Mouse (Mus musculus) limb, embryonic 13.5 days (tissue): ENCODE results near the gene 1700029P11Rik. TPM values are rescaled to one million over a fixed set of nuclear protein-coding genes. Genes with fewer than 3 reads are reported as not detected.

Experiments
- ATAC-seq: fragments of 200-750 bp; cut with Nextera tagmentation; 2 replicates; pipeline ENCODE4 v1.8.0; 2017; ENCODE audit warnings: low read depth, moderate number of reproducible peaks, moderate TSS enrichment; ENCODE audit not compliant: low FRiP score
- H3K27ac ChIP-seq: fragments of 300-500 bp; sonication (generic); 2 replicates; pipeline ENCODE4 v1.5.1; 2015; ENCODE audit warnings: inconsistent platforms, mild to moderate bottlenecking, moderate library complexity
- H3K27me3 ChIP-seq: fragments of 300-500 bp; sonication (generic); 2 replicates; pipeline ENCODE4 v1.6.1; 2015; ENCODE audit warnings: mild to moderate bottlenecking, inconsistent platforms
- H3K36me3 ChIP-seq: fragments of 300-500 bp; sonication (generic); 2 replicates; pipeline ENCODE4 v1.6.1; 2015; ENCODE audit warnings: inconsistent platforms, mild to moderate bottlenecking, moderate library complexity
- H3K4me1 ChIP-seq: fragments of 300-500 bp; sonication (generic); 2 replicates; pipeline ENCODE4 v1.6.1; 2015; ENCODE audit warnings: inconsistent platforms
- H3K4me2 ChIP-seq: fragments of 300-500 bp; sonication (generic); replicated peaks from 2 replicates; pipeline ENCODE4 v1.6.1; 2015; ENCODE audit warnings: inconsistent platforms, mild to moderate bottlenecking, moderate library complexity
- H3K4me3 ChIP-seq: fragments of 300-500 bp; sonication (generic); 2 replicates; pipeline ENCODE4 v1.5.1; 2015; ENCODE audit warnings: moderate library complexity, mild to moderate bottlenecking, inconsistent platforms
- H3K9ac ChIP-seq: fragments of 300-500 bp; sonication (generic); 2 replicates; pipeline ENCODE4 v1.6.1; 2015; ENCODE audit warnings: mild to moderate bottlenecking, inconsistent platforms
- H3K9me3 ChIP-seq: fragments of 300-500 bp; sonication (generic); 2 replicates; pipeline ENCODE4 v1.6.1; 2016; ENCODE audit warnings: inconsistent platforms
- WGBS: fragments of 180-500 bp; shearing (Covaris S2); methylation state at CpG from one replicate; pipeline ENCODE4 v1.1.7; 2015; 5-methylcytosine and 5-hydroxymethylcytosine counted together
- polyA plus RNA-seq: library from polyadenylated mRNA; unstranded; fragments of >200 nt; fragmentation: Nextera tagmentation; extraction: Ambion mirVana; gene quantifications from 2 replicates; pipeline ENCODE4 v1.2.1, GENCODE M21; 2015

1700029P11Rik gene
- polyA plus RNA-seq, 1 experiment from 2014 or later: not detected

GRCm38 (mm10) chr15:81943176-81943749 lies 37.1 kb upstream of the 1700029P11Rik start:
- WGBS: 13% methylated on average over 9 of the region's 9 CpGs
- no peak overlapping the region for H3K4me2 ChIP-seq
- H3K4me1 ChIP-seq: peaks cover 10% of the 10 kb centered on the region
- no peak overlapping the region for H3K4me3 ChIP-seq
- no peak overlapping the region for H3K27ac ChIP-seq
- H3K36me3 ChIP-seq: no peaks in the 10 kb centered on the region; the same call in 1 of the 2 replicates
- no peaks in the 10 kb centered on the region for H3K9me3 ChIP-seq
- 0 out of 2 replicates have a peak, but pooled peaks have one; percentile 29 for ATAC-seq
- no peak overlapping the region for H3K9ac ChIP-seq
- H3K27me3 ChIP-seq: no peaks in the 10 kb centered on the region

GRCm38 (mm10) chr15:81949076-81949475 lies 31.3 kb upstream of the 1700029P11Rik start:
- H3K27me3 ChIP-seq: no peaks in the 10 kb centered on the region
- H3K4me1 ChIP-seq: no peaks in the 10 kb centered on the region
- 86% methylated on average over 10 of the region's 10 CpGs for WGBS
- H3K9ac ChIP-seq: no peak overlapping the region
- H3K4me3 ChIP-seq: no peak overlapping the region
- H3K36me3 ChIP-seq: peaks cover 24% of the 10 kb centered on the region
- H3K27ac ChIP-seq: no peak overlapping the region
- no peak for ATAC-seq
- no peak overlapping the region for H3K4me2 ChIP-seq
- H3K9me3 ChIP-seq: no peaks in the 10 kb centered on the region

- no peak overlapping the region for H3K27ac ChIP-seq
- H3K4me3 ChIP-seq: no peak overlapping the region
- H3K4me2 ChIP-seq: no peak overlapping the region
- H3K36me3 ChIP-seq: peaks cover 29% of the 10 kb centered on the region
- no peaks in the 10 kb centered on the region for H3K27me3 ChIP-seq
- no peak overlapping the region for H3K9ac ChIP-seq
- 69% methylated on average over 11 of the region's 11 CpGs for WGBS
- no peaks in the 10 kb centered on the region for H3K4me1 ChIP-seq
- no peak for ATAC-seq
- no peaks in the 10 kb centered on the region for H3K9me3 ChIP-seq
Observed at GRCm38 (mm10) chr15:81949476-81950131, 30.7 kb upstream of the 1700029P11Rik start.

GRCm38 (mm10) chr15:81950716-81951115 lies 29.6 kb upstream of the 1700029P11Rik start:
- Histone ChIP-seq H3K36me3 (peaks cover 40% of the 10 kb centered on the region), H3K4me2 (no peak overlapping the region), H3K4me1 (no peaks in the 10 kb centered on the region), H3K27me3 (no peaks in the 10 kb centered on the region), H3K9ac (no peak overlapping the region), H3K4me3 (no peak overlapping the region), H3K27ac (no peak overlapping the region), H3K9me3 (no peaks in the 10 kb centered on the region)
- 83% methylated on average over 5 of the region's 5 CpGs for WGBS
- no peak for ATAC-seq

- Histone ChIP-seq H3K9me3 (no peaks in the 10 kb centered on the region), H3K4me3 (no peak overlapping the region), H3K27me3 (no peaks in the 10 kb centered on the region), H3K4me1 (no peaks in the 10 kb centered on the region), H3K9ac (no peak overlapping the region), H3K27ac (no peak overlapping the region), H3K36me3 (peaks cover 40% of the 10 kb centered on the region), H3K4me2 (no peak overlapping the region)
- 84% methylated on average over 9 of the region's 9 CpGs for WGBS
- no peak for ATAC-seq
Observed at GRCm38 (mm10) chr15:81951159-81951558, 29.2 kb upstream of the 1700029P11Rik start.

- no peak overlapping the region for H3K4me3 ChIP-seq
Observed at GRCm38 (mm10) chr15:81952310-81952709, 28.0 kb upstream of the 1700029P11Rik start.

GRCm38 (mm10) chr15:81954151-81954583 lies 26.2 kb upstream of the 1700029P11Rik start:
- H3K27me3 ChIP-seq: no peaks in the 10 kb centered on the region
- no peak overlapping the region for H3K9ac ChIP-seq
- no peak overlapping the region for H3K4me2 ChIP-seq
- H3K4me3 ChIP-seq: no peak overlapping the region
- H3K27ac ChIP-seq: no peak overlapping the region
- H3K4me1 ChIP-seq: no peaks in the 10 kb centered on the region
- no peaks in the 10 kb centered on the region for H3K9me3 ChIP-seq
- WGBS: 96% methylated on average over 9 of the region's 9 CpGs
- ATAC-seq: no peak
- peaks cover 39% of the 10 kb centered on the region for H3K36me3 ChIP-seq

More at GRCm38 (mm10) chr15:81952310-81952709, 28.0 kb upstream of the 1700029P11Rik start:
- peaks cover 40% of the 10 kb centered on the region for H3K36me3 ChIP-seq
- no peak overlapping the region for H3K27ac ChIP-seq
- ATAC-seq: no peak
- H3K4me2 ChIP-seq: no peak overlapping the region
- no peaks in the 10 kb centered on the region for H3K4me1 ChIP-seq
- WGBS: 69% methylated on average over 4 of the region's 4 CpGs
- no peaks in the 10 kb centered on the region for H3K9me3 ChIP-seq
- H3K27me3 ChIP-seq: no peaks in the 10 kb centered on the region
- H3K9ac ChIP-seq: no peak overlapping the region

- Histone ChIP-seq H3K36me3 (peaks cover 36% of the 10 kb centered on the region), H3K27ac (no peak overlapping the region), H3K4me2 (no peak overlapping the region), H3K27me3 (no peaks in the 10 kb centered on the region), H3K9ac (no peak overlapping the region), H3K4me3 (no peak overlapping the region), H3K4me1 (0 out of 2 replicates have a peak, but pooled peaks cover 2% of the 10 kb centered on the region), H3K9me3 (no peaks in the 10 kb centered on the region)
- no peak for ATAC-seq
- 90% methylated on average over 6 of the region's 6 CpGs for WGBS
Observed at GRCm38 (mm10) chr15:81954716-81955115, 25.6 kb upstream of the 1700029P11Rik start.

- no peak for ATAC-seq
- Histone ChIP-seq H3K9ac (no peak overlapping the region), H3K4me1 (0 out of 2 replicates have a peak, but pooled peaks cover 5% of the 10 kb centered on the region), H3K9me3 (no peaks in the 10 kb centered on the region), H3K4me3 (no peak overlapping the region), H3K27me3 (no peaks in the 10 kb centered on the region), H3K36me3 (peaks cover 36% of the 10 kb centered on the region), H3K4me2 (no peak overlapping the region), H3K27ac (no peak overlapping the region)
- 96% methylated on average over 15 of the region's 15 CpGs for WGBS
Observed at GRCm38 (mm10) chr15:81955414-81955813, 24.9 kb upstream of the 1700029P11Rik start.

GRCm38 (mm10) chr15:81956457-81956856 lies 23.9 kb upstream of the 1700029P11Rik start:
- Histone ChIP-seq H3K36me3 (peaks cover 29% of the 10 kb centered on the region), H3K9ac (no peak overlapping the region), H3K4me3 (no peak overlapping the region), H3K9me3 (no peaks in the 10 kb centered on the region), H3K4me2 (no peak overlapping the region), H3K27ac (no peak overlapping the region), H3K27me3 (no peaks in the 10 kb centered on the region), H3K4me1 (0 out of 2 replicates have a peak, but pooled peaks cover 5% of the 10 kb centered on the region)
- WGBS: 61% methylated on average over 8 of the region's 8 CpGs
- no peak for ATAC-seq

- Histone ChIP-seq H3K4me2 (no peak overlapping the region), H3K36me3 (peaks cover 19% of the 10 kb centered on the region), H3K9ac (peak overlapping the region; percentile 43; the same call in 1 of the 2 replicates), H3K4me1 (0 out of 2 replicates have a peak, but pooled peaks cover 5% of the 10 kb centered on the region), H3K4me3 (no peak overlapping the region), H3K27me3 (no peaks in the 10 kb centered on the region), H3K9me3 (no peaks in the 10 kb centered on the region), H3K27ac (no peak overlapping the region)
- WGBS: 82% methylated on average over 11 of the region's 11 CpGs
- ATAC-seq: no peak
Observed at GRCm38 (mm10) chr15:81957598-81957997, 22.7 kb upstream of the 1700029P11Rik start.

GRCm38 (mm10) chr15:81958906-81959305 lies 21.4 kb upstream of the 1700029P11Rik start:
- Histone ChIP-seq H3K36me3 (peaks cover 18% of the 10 kb centered on the region), H3K4me3 (no peak overlapping the region), H3K9me3 (no peaks in the 10 kb centered on the region), H3K9ac (peak overlapping the region; percentile 19; the same call in 1 of the 2 replicates), H3K4me2 (no peak overlapping the region), H3K27ac (no peak overlapping the region), H3K4me1 (0 out of 2 replicates have a peak, but pooled peaks cover 5% of the 10 kb centered on the region), H3K27me3 (no peaks in the 10 kb centered on the region)
- WGBS: 81% methylated on average over 3 of the region's 3 CpGs
- ATAC-seq: no peak
